Mouse (Mus musculus) lung, postnatal 25 days (tissue): ENCODE measurements at regions not wholly inside any gene's neighbourhood (a gene's known extent, or its start where the extent isn't known, plus 50 kb on each side); places are given as distances from the start of the nearest gene placed in this dataset.
"Not testable (repeated sequence)": the region's sequence is repeated elsewhere in the genome, so short reads cannot be mapped to it uniquely, and the experiment has no call there.

Source experiments
- DNase-seq: peaks from one replicate; pipeline ENCODE4 v3.0.0; 2022; ENCODE audit warnings: low spot score

GRCm38 (mm10) chr17:29430401-29430800, 60.2 kb upstream of the Pim1 start:
- DNase-seq = no peak

GRCm38 (mm10) chr17:29430806-29431205, 59.7 kb upstream of the Pim1 start:
- no peak for DNase-seq

- peak; percentile 67 for DNase-seq
Measured at GRCm38 (mm10) chr17:29431553-29432297, 58.8 kb upstream of the Pim1 start.

GRCm38 (mm10) chr17:29432666-29433065, 57.9 kb upstream of the Pim1 start:
- no peak for DNase-seq

GRCm38 (mm10) chr17:29433370-29433769, 57.2 kb upstream of the Pim1 start:
- no peak for DNase-seq

- DNase-seq = no peak
Measured at GRCm38 (mm10) chr17:29434074-29434944, 56.2 kb upstream of the Pim1 start.

GRCm38 (mm10) chr17:29435345-29436006, 55.1 kb upstream of the Pim1 start:
- DNase-seq = no peak

GRCm38 (mm10) chr17:29436484-29436870, 54.1 kb upstream of the Pim1 start:
- not testable (repeated sequence) for DNase-seq

GRCm38 (mm10) chr17:29436871-29437534, 53.5 kb upstream of the Pim1 start:
- DNase-seq = peak; percentile 84

- DNase-seq = no peak
Measured at GRCm38 (mm10) chr17:29437535-29438324, 52.8 kb upstream of the Pim1 start.

GRCm38 (mm10) chr17:29438347-29439235, 52.0 kb upstream of the Pim1 start:
- DNase-seq = peak; percentile 78

- DNase-seq = peak; percentile 72
Measured at GRCm38 (mm10) chr17:29439992-29440391, 50.6 kb upstream of the Pim1 start.

GRCm38 (mm10) chr17:29440490-29440889, 50.1 kb upstream of the Pim1 start:
- no peak for DNase-seq
